Comparison of ENCODE assay signal across 9 mouse cellular contexts in genomic region chr2:25186575-25186930, GRCm38 (mm10). TPM values are rescaled to one million over a fixed set of nuclear protein-coding genes. Genes with fewer than 3 reads are reported as not detected.
DNase-seq lines count a peak whose midpoint lies in the region; ATAC-seq and TF ChIP-seq lines count a peak whose summit lies in the region.
"Had no signal": no experiment of that assay in that cellular context is flagged by ENCODE, and none has a peak within 500 bp of the region (broad histone marks: within the 10 kb centered on the region; RNA-seq: fewer than 3 reads in every experiment).

No protein-coding gene starts in this region.

- no peaks in the 10 kb centered on the region for H3K36me3 ChIP-seq in heart, postnatal 0 days (replicated peaks; ENCODE audit: control insufficient read depth, insufficient read depth, low read length)
- no peaks in the 10 kb centered on the region for H3K36me3 ChIP-seq in embryonic facial prominence, embryonic 15.5 days
- no peaks in the 10 kb centered on the region for H3K36me3 ChIP-seq in intestine, embryonic 16.5 days (ENCODE audit: control insufficient read depth, insufficient read depth, low read length)
- H3K36me3 ChIP-seq in midbrain, postnatal 0 days (ENCODE audit: insufficient read depth, low read length), result no peaks in the 10 kb centered on the region

- no peaks in the 10 kb centered on the region for H3K27me3 ChIP-seq in heart, postnatal 0 days (ENCODE audit: control insufficient read depth, insufficient read depth, low read length)
- H3K27me3 ChIP-seq in embryonic facial prominence, embryonic 15.5 days, result peaks cover 34% of the 10 kb centered on the region
- peaks cover 3% of the 10 kb centered on the region; the same call in 1 of the 2 replicates for H3K27me3 ChIP-seq in intestine, embryonic 16.5 days (replicated peaks; ENCODE audit: control insufficient read depth, insufficient read depth, low read length)
- H3K27me3 ChIP-seq in midbrain, postnatal 0 days (ENCODE audit: insufficient read depth, low read length), result no peaks in the 10 kb centered on the region

- 40% methylated on average over 5 of the region's 5 CpGs for WGBS in heart, postnatal 0 days
- WGBS in embryonic facial prominence, embryonic 15.5 days, result 25% methylated on average over 5 of the region's 5 CpGs
- WGBS in intestine, embryonic 16.5 days, result 40% methylated on average over 5 of the region's 5 CpGs
- WGBS in midbrain, postnatal 0 days, result 34% methylated on average over 5 of the region's 5 CpGs

- H3K9me3 ChIP-seq in heart, postnatal 0 days (replicated peaks; ENCODE audit: control insufficient read depth, low read length), result no peaks in the 10 kb centered on the region
- no peaks in the 10 kb centered on the region for H3K9me3 ChIP-seq in embryonic facial prominence, embryonic 15.5 days (replicated peaks)
- no peaks in the 10 kb centered on the region for H3K9me3 ChIP-seq in intestine, embryonic 16.5 days (ENCODE audit: control insufficient read depth, low read length)
- no peaks in the 10 kb centered on the region for H3K9me3 ChIP-seq in midbrain, postnatal 0 days (ENCODE audit: low read length)

- no peak for TF ChIP-seq EP300 in heart, postnatal 0 days (IDR thresholded peaks at IDR 0.05; ENCODE audit: low read depth)

- H3K27ac ChIP-seq in heart, postnatal 0 days (ENCODE audit: low read depth), result no peak overlapping the region
- no peak overlapping the region for H3K27ac ChIP-seq in embryonic facial prominence, embryonic 15.5 days (replicated peaks)
- no peak overlapping the region for H3K27ac ChIP-seq in intestine, embryonic 16.5 days (ENCODE audit: low read length)
- no peak overlapping the region for H3K27ac ChIP-seq in midbrain, postnatal 0 days (ENCODE audit: low read depth, low read length)

- intact Hi-C loops in heart, postnatal 25 days (cut with DNase I), result loop anchor here (1.0 to 10.0 kb wide), 2 partner anchors 58 to 222 kb away; partner anchors contain the start of gene Dph7

- no peak for DNase-seq in heart, postnatal 0 days (ENCODE audit: low spot score)
- no peak for DNase-seq in heart, postnatal 25 days (ENCODE audit: low spot score)
- DNase-seq in midbrain, postnatal 0 days (ENCODE audit: low spot score), result no peak
- DNase-seq in left cerebral cortex, adult 8-10 months (ENCODE audit: low spot score in 2 of 2), result no peak
- no peak for DNase-seq in ovary, postnatal 10 days (ENCODE audit: low spot score)

- H3K4me1 ChIP-seq in heart, postnatal 0 days (ENCODE audit: control insufficient read depth, insufficient read depth), result peaks cover 8% of the 10 kb centered on the region
- H3K4me1 ChIP-seq in embryonic facial prominence, embryonic 15.5 days, result peaks cover 17% of the 10 kb centered on the region
- H3K4me1 ChIP-seq in intestine, embryonic 16.5 days (ENCODE audit: control insufficient read depth, insufficient read depth, low read length), result peaks cover 4% of the 10 kb centered on the region; the same call in 1 of the 2 replicates
- peaks cover 5% of the 10 kb centered on the region; the same call in 1 of the 2 replicates for H3K4me1 ChIP-seq in midbrain, postnatal 0 days (ENCODE audit: insufficient read depth, low read length)

- H3K9ac ChIP-seq in heart, postnatal 0 days (replicated peaks; ENCODE audit: low read depth, low read length), result no peak overlapping the region
- no peak overlapping the region for H3K9ac ChIP-seq in embryonic facial prominence, embryonic 15.5 days
- no peak overlapping the region; the same call in 1 of the 2 replicates for H3K9ac ChIP-seq in intestine, embryonic 16.5 days (ENCODE audit: low read depth, low read length)
- no peak overlapping the region for H3K9ac ChIP-seq in midbrain, postnatal 0 days (replicated peaks; ENCODE audit: low read length, poor library complexity, severe bottlenecking)

- no peak for TF ChIP-seq CTCF in heart, postnatal 0 days (IDR thresholded peaks at IDR 0.05; ENCODE audit: low read depth)
- TF ChIP-seq CTCF in midbrain, postnatal 0 days (IDR thresholded peaks at IDR 0.05), result no peak

- H3K4me2 ChIP-seq in heart, postnatal 0 days (ENCODE audit: low read depth, low read length), result peak overlapping the region; percentile 76
- peak overlapping the region; percentile 95 for H3K4me2 ChIP-seq in embryonic facial prominence, embryonic 15.5 days (replicated peaks)
- H3K4me2 ChIP-seq in intestine, embryonic 16.5 days (ENCODE audit: low read depth, low read length), result peak overlapping the region; percentile 94
- peak overlapping the region; percentile 59; the same call in 1 of the 2 replicates for H3K4me2 ChIP-seq in midbrain, postnatal 0 days (ENCODE audit: low read depth, low read length, poor library complexity, severe bottlenecking)

- no peak overlapping the region; the same call in 1 of the 2 replicates for H3K4me3 ChIP-seq in heart, postnatal 0 days (ENCODE audit: low read depth, low read length)
- H3K4me3 ChIP-seq in embryonic facial prominence, embryonic 15.5 days (replicated peaks), result peak overlapping the region; percentile 53
- H3K4me3 ChIP-seq in intestine, embryonic 16.5 days (ENCODE audit: low read length), result peak overlapping the region; percentile 54
- peak overlapping the region; percentile 38 for H3K4me3 ChIP-seq in midbrain, postnatal 0 days (ENCODE audit: low read depth, low read length)

- no peak for ATAC-seq in heart, postnatal 0 days (ENCODE audit: insufficient read depth, low read depth)
- no peak; the same call in 1 of the 2 replicates for ATAC-seq in embryonic facial prominence, embryonic 15.5 days (ENCODE audit: insufficient number of reproducible peaks, low FRiP score, low TSS enrichment, low read depth)
- ATAC-seq in intestine, embryonic 16.5 days, result no peak
- 0 out of 2 replicates have a peak, but pooled peaks have one; percentile 14 for ATAC-seq in midbrain, postnatal 0 days (ENCODE audit: low FRiP score)
- no peak for ATAC-seq in activated CD4-positive, CD25-positive, alpha-beta regulatory T cell, adult 4 months

RNA-seq across cellular contexts. Expression of gene Nrarp, which starts 6.0 kb away (rescaled TPM):
- total RNA-seq in heart, postnatal 0 days (2014; rRNA removed; ENCODE audit: low replicate concordance), result 34.1 and 38.1 TPM in 2 replicates
- polyA plus RNA-seq in heart, postnatal 0 days (2015; fragmentation: Nextera tagmentation; extraction: Ambion mirVana), result 8.8 and 9.6 TPM in 2 replicates
- total RNA-seq in heart, postnatal 25 days (2021), result 10 to 100 TPM in 1 of 2 experiments, 1 to 10 TPM in 1; 7.2 to 11.5 TPM
- polyA plus RNA-seq in embryonic facial prominence, embryonic 15.5 days (2015; fragmentation: Nextera tagmentation; extraction: Ambion mirVana), result 26.8 and 26.9 TPM in 2 replicates
- polyA plus RNA-seq in intestine, embryonic 16.5 days (2015; fragmentation: Nextera tagmentation; extraction: Ambion mirVana), result 11.0 and 14.4 TPM in 2 replicates
- total RNA-seq in midbrain, postnatal 0 days (2014; rRNA removed), result 49.2 and 49.9 TPM in 2 replicates
- polyA plus RNA-seq in midbrain, postnatal 0 days (2015; fragmentation: Nextera tagmentation; extraction: Ambion mirVana), result 16.1 and 16.5 TPM in 2 replicates
- 10 to 100 TPM; 20.5 to 27.9 (median 23.4) TPM for total RNA-seq in left cerebral cortex, adult 8-10 months (2022)
- 1 to 10 TPM in 1 of 2 experiments, under 1 TPM in 1; 0.61 to 1.2 TPM for polyA plus RNA-seq in activated CD4-positive, CD25-positive, alpha-beta regulatory T cell, adult 4 months (2017; shearing (Covaris generic))

RNA-seq across cellular contexts. Expression of gene Tor4a, which starts 10.1 kb away (rescaled TPM):
- 4.9 and 8.6 TPM in 2 replicates for total RNA-seq in heart, postnatal 0 days (2014; rRNA removed; ENCODE audit: low replicate concordance)
- polyA plus RNA-seq in heart, postnatal 0 days (2015; fragmentation: Nextera tagmentation; extraction: Ambion mirVana), result 4.4 and 5.2 TPM in 2 replicates
- 1 to 10 TPM; 4.1 to 4.2 TPM for total RNA-seq in heart, postnatal 25 days (2021)
- 9.3 and 10.5 TPM in 2 replicates for polyA plus RNA-seq in embryonic facial prominence, embryonic 15.5 days (2015; fragmentation: Nextera tagmentation; extraction: Ambion mirVana)
- 23.0 and 23.4 TPM in 2 replicates for polyA plus RNA-seq in intestine, embryonic 16.5 days (2015; fragmentation: Nextera tagmentation; extraction: Ambion mirVana)
- 1.7 and 3.5 TPM in 2 replicates for total RNA-seq in midbrain, postnatal 0 days (2014; rRNA removed)
- 0.98 and 1.3 TPM in 2 replicates for polyA plus RNA-seq in midbrain, postnatal 0 days (2015; fragmentation: Nextera tagmentation; extraction: Ambion mirVana)
- total RNA-seq in left cerebral cortex, adult 8-10 months (2022), result 1 to 10 TPM; 2.2 to 3.4 (median 2.5) TPM
- polyA plus RNA-seq in activated CD4-positive, CD25-positive, alpha-beta regulatory T cell, adult 4 months (2017; shearing (Covaris generic)), result 10 to 100 TPM; 51.4 to 89.5 TPM

RNA-seq across cellular contexts. Expression of gene Nelfb, which starts 24.7 kb away (rescaled TPM):
- total RNA-seq in heart, postnatal 0 days (2014; rRNA removed; ENCODE audit: low replicate concordance), result 49.0 and 63.7 TPM in 2 replicates
- polyA plus RNA-seq in heart, postnatal 0 days (2015; fragmentation: Nextera tagmentation; extraction: Ambion mirVana), result 38.4 and 41.9 TPM in 2 replicates
- 10 to 100 TPM; 36.1 to 40.6 TPM for total RNA-seq in heart, postnatal 25 days (2021)
- polyA plus RNA-seq in embryonic facial prominence, embryonic 15.5 days (2015; fragmentation: Nextera tagmentation; extraction: Ambion mirVana), result 114 and 115 TPM in 2 replicates
- polyA plus RNA-seq in intestine, embryonic 16.5 days (2015; fragmentation: Nextera tagmentation; extraction: Ambion mirVana), result 99.9 and 102 TPM in 2 replicates
- total RNA-seq in midbrain, postnatal 0 days (2014; rRNA removed), result 87.0 and 101 TPM in 2 replicates
- 90.4 TPM in 2 replicates for polyA plus RNA-seq in midbrain, postnatal 0 days (2015; fragmentation: Nextera tagmentation; extraction: Ambion mirVana)
- 10 to 100 TPM; 58.4 to 64.2 (median 59.4) TPM for total RNA-seq in left cerebral cortex, adult 8-10 months (2022)
- 10 to 100 TPM; 41.1 to 49.1 TPM for polyA plus RNA-seq in activated CD4-positive, CD25-positive, alpha-beta regulatory T cell, adult 4 months (2017; shearing (Covaris generic))

RNA-seq across cellular contexts. Expression of gene Stpg3, which starts 27.9 kb away (rescaled TPM):
- not detected in 2 replicates for total RNA-seq in heart, postnatal 0 days (2014; rRNA removed; ENCODE audit: low replicate concordance)
- not detected in 2 replicates for polyA plus RNA-seq in heart, postnatal 0 days (2015; fragmentation: Nextera tagmentation; extraction: Ambion mirVana)
- total RNA-seq in heart, postnatal 25 days (2021), result not detected
- not detected in 2 replicates for polyA plus RNA-seq in embryonic facial prominence, embryonic 15.5 days (2015; fragmentation: Nextera tagmentation; extraction: Ambion mirVana)
- polyA plus RNA-seq in intestine, embryonic 16.5 days (2015; fragmentation: Nextera tagmentation; extraction: Ambion mirVana), result not detected in 2 replicates
- total RNA-seq in midbrain, postnatal 0 days (2014; rRNA removed), result 0.38 TPM in 1 of 2 replicates, not detected in the other
- not detected in 2 replicates for polyA plus RNA-seq in midbrain, postnatal 0 days (2015; fragmentation: Nextera tagmentation; extraction: Ambion mirVana)
- total RNA-seq in left cerebral cortex, adult 8-10 months (2022), result under 1 TPM in 3 of 4 experiments, not detected in 1; 0.23 to 0.82 (median 0.30) TPM
- polyA plus RNA-seq in activated CD4-positive, CD25-positive, alpha-beta regulatory T cell, adult 4 months (2017; shearing (Covaris generic)), result not detected
- total RNA-seq: layer of hippocampus, postnatal 14 days had no signal

RNA-seq across cellular contexts. Expression of gene Fam166a, which starts 32.0 kb away (rescaled TPM):
- not detected in 2 replicates for total RNA-seq in heart, postnatal 0 days (2014; rRNA removed; ENCODE audit: low replicate concordance)
- polyA plus RNA-seq in heart, postnatal 0 days (2015; fragmentation: Nextera tagmentation; extraction: Ambion mirVana), result 0.33 TPM in 1 of 2 replicates, not detected in the other
- not detected for total RNA-seq in heart, postnatal 25 days (2021)
- 0.77 TPM in 1 of 2 replicates, not detected in the other for polyA plus RNA-seq in embryonic facial prominence, embryonic 15.5 days (2015; fragmentation: Nextera tagmentation; extraction: Ambion mirVana)
- polyA plus RNA-seq in intestine, embryonic 16.5 days (2015; fragmentation: Nextera tagmentation; extraction: Ambion mirVana), result 0.12 and 0.62 TPM in 2 replicates
- not detected in 2 replicates for total RNA-seq in midbrain, postnatal 0 days (2014; rRNA removed)
- polyA plus RNA-seq in midbrain, postnatal 0 days (2015; fragmentation: Nextera tagmentation; extraction: Ambion mirVana), result 1.5 TPM in 1 of 2 replicates, not detected in the other
- total RNA-seq in left cerebral cortex, adult 8-10 months (2022), result 1 to 10 TPM in 1 of 4 experiments, not detected in 3; 1.4 TPM
- polyA plus RNA-seq in activated CD4-positive, CD25-positive, alpha-beta regulatory T cell, adult 4 months (2017; shearing (Covaris generic)), result not detected
- total RNA-seq: layer of hippocampus, postnatal 14 days had no signal
